Comparison of ENCODE assay signal across 9 mouse cellular contexts in genomic region chr6:125094843-125095242, GRCm38 (mm10). TPM values are rescaled to one million over a fixed set of nuclear protein-coding genes. Genes with fewer than 3 reads are reported as not detected.
A peak's percentile ranks its signal among the peaks of the same experiment; 100 is the strongest.
DNase-seq lines count a peak whose midpoint lies in the region; ATAC-seq and TF ChIP-seq lines count a peak whose summit lies in the region.
"Had no signal": no experiment of that assay in that cellular context is flagged by ENCODE, and none has a peak within 500 bp of the region (broad histone marks: within the 10 kb centered on the region; RNA-seq: fewer than 3 reads in every experiment).

No protein-coding gene starts in this region.

- DNase-seq in layer of hippocampus, adult 2 months (ENCODE audit: low spot score in 2 of 2), result no peak
- no peak for DNase-seq in layer of hippocampus, postnatal 14 days (ENCODE audit: low spot score in 2 of 2)
- no peak for DNase-seq in forebrain, embryonic 11.5 days (ENCODE audit: low spot score)
- DNase-seq in urinary bladder, postnatal 4 days (ENCODE audit: low spot score in 2 of 2), result no peak
- DNase-seq in thymus, adult 2 months, result no peak

- H3K36me3 ChIP-seq in forebrain, embryonic 11.5 days (ENCODE audit: control insufficient read depth, insufficient read depth, low read length), result no peaks in the 10 kb centered on the region; the same call in 1 of the 2 replicates
- no peaks in the 10 kb centered on the region; the same call in 1 of the 2 replicates for H3K36me3 ChIP-seq in intestine, embryonic 16.5 days (ENCODE audit: control insufficient read depth, insufficient read depth, low read length)
- peaks cover 18% of the 10 kb centered on the region for H3K36me3 ChIP-seq in neural tube, embryonic 13.5 days
- no peaks in the 10 kb centered on the region for H3K36me3 ChIP-seq in thymus, adult 2 months (ENCODE audit: control insufficient read depth, insufficient read depth, low read length)

- peak overlapping the region; percentile 98 for H3K27ac ChIP-seq in layer of hippocampus, adult 2 months
- H3K27ac ChIP-seq in forebrain, embryonic 11.5 days (ENCODE audit: low read depth, low read length), result peak overlapping the region; percentile 96; the same call in 1 of the 2 replicates
- peak overlapping the region; percentile 97; the same call in 1 of the 2 replicates for H3K27ac ChIP-seq in intestine, embryonic 16.5 days (ENCODE audit: low read length)
- H3K27ac ChIP-seq in neural tube, embryonic 13.5 days (replicated peaks), result peak overlapping the region; percentile 97
- no peak overlapping the region; the same call in 1 of the 2 replicates for H3K27ac ChIP-seq in thymus, adult 2 months (ENCODE audit: control insufficient read depth, insufficient read depth, low read length)

- TF ChIP-seq CTCF in layer of hippocampus, adult 2 months (conservative IDR thresholded peaks at IDR 0.05), result no peak
- TF ChIP-seq CTCF in thymus, adult 2 months (IDR thresholded peaks at IDR 0.05; ENCODE audit: borderline replicate concordance, control insufficient read depth, extremely low read depth, insufficient read depth, low read length, poor library complexity), result no peak

- H3K9me3 ChIP-seq in forebrain, embryonic 11.5 days (ENCODE audit: control insufficient read depth, low read length), result no peaks in the 10 kb centered on the region
- no peaks in the 10 kb centered on the region for H3K9me3 ChIP-seq in intestine, embryonic 16.5 days (ENCODE audit: control insufficient read depth, low read length)
- H3K9me3 ChIP-seq in neural tube, embryonic 13.5 days, result no peaks in the 10 kb centered on the region

- TF ChIP-seq POLR2A in thymus, adult 2 months (IDR thresholded peaks at IDR 0.05; ENCODE audit: control insufficient read depth, extremely low read depth, insufficient read depth, low read length, poor library complexity), result no peak

- no peak for ATAC-seq in forebrain, embryonic 11.5 days (replicated peaks; ENCODE audit: low FRiP score)
- no peak for ATAC-seq in intestine, embryonic 16.5 days
- ATAC-seq in neural tube, embryonic 13.5 days (ENCODE audit: low read depth), result no peak
- ATAC-seq in granulocyte monocyte progenitor cell, adult 5-6 weeks (replicated peaks; ENCODE audit: poor library complexity, severe bottlenecking), result no peak

- WGBS in forebrain, embryonic 11.5 days, result 67% methylated on average over 3 of the region's 3 CpGs
- 57% methylated on average over 3 of the region's 3 CpGs for WGBS in intestine, embryonic 16.5 days
- 58% methylated on average over 3 of the region's 3 CpGs for WGBS in neural tube, embryonic 13.5 days
- 54% methylated on average over 3 of the region's 3 CpGs for WGBS in thymus, adult 2 months

- H3K4me3 ChIP-seq in layer of hippocampus, adult 2 months, result no peak overlapping the region
- no peak overlapping the region for H3K4me3 ChIP-seq in forebrain, embryonic 11.5 days (ENCODE audit: low read depth, low read length)
- no peak overlapping the region for H3K4me3 ChIP-seq in intestine, embryonic 16.5 days (ENCODE audit: low read length)
- no peak overlapping the region for H3K4me3 ChIP-seq in neural tube, embryonic 13.5 days
- no peak overlapping the region for H3K4me3 ChIP-seq in thymus, adult 2 months (ENCODE audit: control insufficient read depth, insufficient read depth, low read length)

- H3K27me3 ChIP-seq in forebrain, embryonic 11.5 days (ENCODE audit: control insufficient read depth, insufficient read depth, low read length), result no peaks in the 10 kb centered on the region
- H3K27me3 ChIP-seq in intestine, embryonic 16.5 days (replicated peaks; ENCODE audit: control insufficient read depth, insufficient read depth, low read length), result no peaks in the 10 kb centered on the region
- H3K27me3 ChIP-seq in neural tube, embryonic 13.5 days, result no peaks in the 10 kb centered on the region
- H3K27me3 ChIP-seq in thymus, adult 2 months (ENCODE audit: control insufficient read depth, insufficient read depth, low read length), result no peaks in the 10 kb centered on the region

- no peak overlapping the region for H3K9ac ChIP-seq in forebrain, embryonic 11.5 days (ENCODE audit: low read length)
- no peak overlapping the region for H3K9ac ChIP-seq in intestine, embryonic 16.5 days (ENCODE audit: low read depth, low read length)
- H3K9ac ChIP-seq in neural tube, embryonic 13.5 days, result no peak overlapping the region

- peaks cover 32% of the 10 kb centered on the region for H3K4me1 ChIP-seq in forebrain, embryonic 11.5 days (replicated peaks; ENCODE audit: control insufficient read depth, insufficient read depth, low read length)
- peaks cover 34% of the 10 kb centered on the region for H3K4me1 ChIP-seq in intestine, embryonic 16.5 days (ENCODE audit: control insufficient read depth, insufficient read depth, low read length)
- H3K4me1 ChIP-seq in neural tube, embryonic 13.5 days (replicated peaks), result peaks cover 44% of the 10 kb centered on the region
- H3K4me1 ChIP-seq in thymus, adult 2 months (replicated peaks; ENCODE audit: control insufficient read depth, insufficient read depth, low read length), result peaks cover 44% of the 10 kb centered on the region

- no peak overlapping the region for H3K4me2 ChIP-seq in forebrain, embryonic 11.5 days (ENCODE audit: low read depth, low read length, severe bottlenecking)
- no peak overlapping the region for H3K4me2 ChIP-seq in intestine, embryonic 16.5 days (ENCODE audit: low read depth, low read length)
- no peak overlapping the region for H3K4me2 ChIP-seq in neural tube, embryonic 13.5 days

RNA-seq across cellular contexts. Expression of gene Chd4, which starts 0.9 kb away (rescaled TPM):
- total RNA-seq in layer of hippocampus, adult 2 months (2021), result 100 to 1,000 TPM; 176 to 185 TPM
- 100 to 1,000 TPM; 173 to 193 TPM for total RNA-seq in layer of hippocampus, postnatal 14 days (2021)
- 124 and 131 TPM in 2 replicates for polyA plus RNA-seq in forebrain, embryonic 11.5 days (2014; fragmentation: Nextera tagmentation; extraction: Ambion mirVana)
- 41.3 and 44.8 TPM in 2 replicates for polyA plus RNA-seq in intestine, embryonic 16.5 days (2015; fragmentation: Nextera tagmentation; extraction: Ambion mirVana)
- polyA plus RNA-seq in neural tube, embryonic 13.5 days (2015; fragmentation: Nextera tagmentation; extraction: Ambion mirVana), result 89.0 and 107 TPM in 2 replicates
- total RNA-seq in granulocyte monocyte progenitor cell, adult 5-6 weeks (2014; fragmentation: Nextera tagmentation), result 136 and 161 TPM in 2 replicates
- 246 and 373 TPM in 2 replicates for total RNA-seq in granulocyte monocyte progenitor cell, adult 5-6 weeks (2017)
- polyA plus RNA-seq in thymus, adult 2 months (2012; rRNA removed), result 127 and 211 TPM in 2 replicates

RNA-seq across cellular contexts. Expression of gene Lpar5, which starts 27.1 kb away (rescaled TPM):
- total RNA-seq in layer of hippocampus, adult 2 months (2021), result 1 to 10 TPM in 1 of 2 experiments, under 1 TPM in 1; 0.61 to 1.1 TPM
- total RNA-seq in layer of hippocampus, postnatal 14 days (2021), result 1 to 10 TPM in 1 of 2 experiments, under 1 TPM in 1; 0.94 to 1.6 TPM
- 0.21 and 0.36 TPM in 2 replicates for polyA plus RNA-seq in forebrain, embryonic 11.5 days (2014; fragmentation: Nextera tagmentation; extraction: Ambion mirVana)
- polyA plus RNA-seq in intestine, embryonic 16.5 days (2015; fragmentation: Nextera tagmentation; extraction: Ambion mirVana), result 9.4 and 9.7 TPM in 2 replicates
- polyA plus RNA-seq in neural tube, embryonic 13.5 days (2015; fragmentation: Nextera tagmentation; extraction: Ambion mirVana), result 0.43 and 0.77 TPM in 2 replicates
- 8.7 and 13.4 TPM in 2 replicates for total RNA-seq in granulocyte monocyte progenitor cell, adult 5-6 weeks (2014; fragmentation: Nextera tagmentation)
- total RNA-seq in granulocyte monocyte progenitor cell, adult 5-6 weeks (2017), result 2.7 and 5.2 TPM in 2 replicates
- 35.7 and 40.0 TPM in 2 replicates for polyA plus RNA-seq in thymus, adult 2 months (2012; rRNA removed)
- total RNA-seq: liver, adult 2 months had no signal

RNA-seq across cellular contexts. Expression of gene Nop2, which starts 36.9 kb away (rescaled TPM):
- 10 to 100 TPM; 30.8 to 31.7 TPM for total RNA-seq in layer of hippocampus, adult 2 months (2021)
- total RNA-seq in layer of hippocampus, postnatal 14 days (2021), result 10 to 100 TPM; 29.2 to 30.5 TPM
- 65.4 and 70.3 TPM in 2 replicates for polyA plus RNA-seq in forebrain, embryonic 11.5 days (2014; fragmentation: Nextera tagmentation; extraction: Ambion mirVana)
- polyA plus RNA-seq in intestine, embryonic 16.5 days (2015; fragmentation: Nextera tagmentation; extraction: Ambion mirVana), result 59.5 and 66.8 TPM in 2 replicates
- polyA plus RNA-seq in neural tube, embryonic 13.5 days (2015; fragmentation: Nextera tagmentation; extraction: Ambion mirVana), result 44.5 and 45.3 TPM in 2 replicates
- total RNA-seq in granulocyte monocyte progenitor cell, adult 5-6 weeks (2014; fragmentation: Nextera tagmentation), result 65.6 and 82.8 TPM in 2 replicates
- 79.2 and 82.4 TPM in 2 replicates for total RNA-seq in granulocyte monocyte progenitor cell, adult 5-6 weeks (2017)
- polyA plus RNA-seq in thymus, adult 2 months (2012; rRNA removed), result 26.4 and 28.6 TPM in 2 replicates

RNA-seq across cellular contexts. Expression of gene Acrbp, which starts 45.4 kb away (rescaled TPM):
- 10 to 100 TPM; 15.9 to 19.2 TPM for total RNA-seq in layer of hippocampus, adult 2 months (2021)
- 1 to 10 TPM; 6.2 to 8.1 TPM for total RNA-seq in layer of hippocampus, postnatal 14 days (2021)
- 14.6 and 15.8 TPM in 2 replicates for polyA plus RNA-seq in forebrain, embryonic 11.5 days (2014; fragmentation: Nextera tagmentation; extraction: Ambion mirVana)
- 9.8 and 10.6 TPM in 2 replicates for polyA plus RNA-seq in intestine, embryonic 16.5 days (2015; fragmentation: Nextera tagmentation; extraction: Ambion mirVana)
- polyA plus RNA-seq in neural tube, embryonic 13.5 days (2015; fragmentation: Nextera tagmentation; extraction: Ambion mirVana), result 19.0 and 21.0 TPM in 2 replicates
- total RNA-seq in granulocyte monocyte progenitor cell, adult 5-6 weeks (2014; fragmentation: Nextera tagmentation), result 10.6 and 17.5 TPM in 2 replicates
- total RNA-seq in granulocyte monocyte progenitor cell, adult 5-6 weeks (2017), result 1.3 and 3.9 TPM in 2 replicates
- 70.8 and 89.5 TPM in 2 replicates for polyA plus RNA-seq in thymus, adult 2 months (2012; rRNA removed)

RNA-seq across cellular contexts. Expression of gene Iffo1, which starts 50.2 kb away (rescaled TPM):
- total RNA-seq in layer of hippocampus, adult 2 months (2021), result 10 to 100 TPM; 69.9 to 71.9 TPM
- total RNA-seq in layer of hippocampus, postnatal 14 days (2021), result 10 to 100 TPM; 64.7 to 73.2 TPM
- 10.5 and 12.3 TPM in 2 replicates for polyA plus RNA-seq in forebrain, embryonic 11.5 days (2014; fragmentation: Nextera tagmentation; extraction: Ambion mirVana)
- 4.5 and 5.3 TPM in 2 replicates for polyA plus RNA-seq in intestine, embryonic 16.5 days (2015; fragmentation: Nextera tagmentation; extraction: Ambion mirVana)
- polyA plus RNA-seq in neural tube, embryonic 13.5 days (2015; fragmentation: Nextera tagmentation; extraction: Ambion mirVana), result 21.1 and 24.0 TPM in 2 replicates
- 26.4 and 37.4 TPM in 2 replicates for total RNA-seq in granulocyte monocyte progenitor cell, adult 5-6 weeks (2014; fragmentation: Nextera tagmentation)
- total RNA-seq in granulocyte monocyte progenitor cell, adult 5-6 weeks (2017), result 11.8 and 14.0 TPM in 2 replicates
- polyA plus RNA-seq in thymus, adult 2 months (2012; rRNA removed), result 90.4 and 94.6 TPM in 2 replicates
